Mouse (Mus musculus) spleen, postnatal 36 days (tissue): ENCODE measurements around the gene Rnd1.
A peak's percentile ranks its signal among the peaks of the same experiment; 100 is the strongest.

Experiments used
- DNase-seq, 2 experiments: peaks; one replicate each; pipeline ENCODE4 v3.0.0; 2022; ENCODE audit warnings: low spot score in 2 of 2, mixed read lengths in 1 of 2

The Rnd1 gene

DNA sequence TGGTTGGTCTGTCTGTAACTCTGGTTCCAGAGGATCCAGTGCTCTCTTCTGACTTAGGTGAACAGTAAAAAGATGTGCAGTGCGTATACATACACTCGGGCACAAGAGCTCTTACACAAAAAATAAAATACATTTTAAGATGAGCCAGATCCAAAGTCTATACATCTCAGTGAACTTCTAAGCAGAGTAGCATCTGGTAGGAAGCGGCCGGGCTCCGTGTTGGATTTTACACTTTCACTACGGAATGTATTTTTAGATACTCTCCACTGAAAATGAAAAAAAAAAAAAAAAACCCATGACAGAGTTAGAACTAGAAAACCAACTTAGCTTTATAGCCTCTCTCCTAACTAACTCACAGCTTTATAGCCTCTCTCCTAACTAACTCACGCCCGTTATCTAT lies 3.4 kb upstream of the Rnd1 start:
- no peak for DNase-seq

- DNase-seq: no peak
Observed at GRCm38 (mm10) chr15:98677977-98678376, 716 bp upstream of the Rnd1 start.

DNA sequence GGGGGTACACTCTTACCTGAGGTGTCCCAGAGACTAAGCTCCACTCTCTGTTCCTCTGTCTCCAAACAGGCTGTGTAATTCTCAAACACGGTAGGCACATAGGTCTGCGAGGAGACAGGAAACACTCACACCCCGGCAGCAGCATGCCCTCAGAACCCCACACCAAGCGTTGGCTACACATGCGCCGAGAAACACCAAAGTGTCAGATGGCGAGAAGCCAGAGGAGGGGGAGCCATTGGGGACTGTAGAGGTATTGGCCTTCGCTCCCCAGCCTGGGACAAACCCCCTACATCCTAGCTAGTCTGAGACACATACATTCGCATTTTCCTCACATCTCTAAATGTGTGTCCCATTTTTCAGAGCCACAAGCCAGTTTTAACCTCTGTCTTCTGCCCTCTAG lies 790 bp downstream of the Rnd1 start:
- DNase-seq: no peak

- DNase-seq: no peak
Observed at GRCm38 (mm10) chr15:98675634-98676250, 1.5 kb downstream of the Rnd1 start.

DNA sequence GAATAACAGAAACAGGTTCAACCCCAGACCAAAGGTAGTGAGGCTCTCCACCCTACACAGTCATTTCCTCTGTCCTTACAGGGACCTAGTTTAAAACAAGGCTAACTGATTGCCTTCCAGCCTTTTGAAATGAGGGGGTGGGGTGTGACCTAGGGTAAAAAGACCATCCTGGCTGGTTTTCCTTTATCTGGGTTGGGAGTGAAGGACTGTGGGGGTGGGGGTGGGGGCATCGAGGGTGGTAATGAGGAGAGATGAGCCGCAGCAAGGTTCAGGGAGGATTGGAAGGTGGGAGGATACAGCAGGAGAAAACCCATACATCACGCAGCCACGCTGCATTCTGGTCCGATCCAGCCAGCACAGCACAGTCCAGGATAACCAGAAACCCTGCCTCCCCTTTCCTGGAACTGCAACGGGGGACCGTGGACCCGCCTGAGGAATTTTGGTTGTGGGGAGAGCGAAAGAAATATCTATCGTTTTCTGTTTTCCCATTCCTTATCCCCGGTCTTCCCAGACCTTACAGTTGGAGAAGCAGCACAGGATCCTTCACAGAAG lies 2.2 kb downstream of the Rnd1 start:
- DNase-seq: no peak

DNA sequence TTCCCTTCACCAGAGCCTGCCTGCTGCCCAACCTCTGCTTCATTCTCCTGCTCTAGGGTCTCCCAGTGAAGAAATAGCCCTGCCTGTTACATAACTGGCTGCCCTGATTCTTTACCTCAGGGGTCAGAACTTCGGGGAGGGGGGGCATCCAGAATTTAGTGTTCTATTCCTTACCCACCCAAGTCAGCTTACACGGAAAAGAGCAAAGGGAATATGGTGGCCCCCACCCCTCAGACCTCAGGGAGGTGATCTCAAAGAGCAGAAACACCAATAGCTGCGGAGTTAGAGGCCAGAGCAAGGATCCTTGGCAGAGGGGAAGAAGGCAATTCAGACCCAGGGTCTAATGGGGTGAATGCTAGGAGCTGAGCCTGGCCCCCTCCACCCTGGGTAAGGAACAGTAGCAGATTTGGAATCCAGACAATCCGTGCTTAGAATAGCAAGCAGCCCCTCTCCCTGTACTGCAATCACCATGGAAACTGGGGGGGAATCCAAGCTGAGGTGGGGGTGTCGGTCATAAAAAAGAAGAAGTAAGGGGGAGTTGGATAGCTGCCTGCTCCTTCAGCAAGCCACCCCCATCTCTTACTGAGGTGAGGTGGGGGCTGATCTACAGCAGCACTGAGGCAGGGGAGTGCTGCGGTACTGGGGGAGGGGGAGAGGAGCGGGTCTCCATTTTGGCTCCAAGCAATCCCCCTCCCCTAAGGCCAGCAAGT lies 2.8 kb downstream of the Rnd1 start:
- DNase-seq: no peak

GRCm38 (mm10) chr15:98673732-98674131 lies 3.5 kb downstream of the Rnd1 start:
- no peak for DNase-seq

DNA sequence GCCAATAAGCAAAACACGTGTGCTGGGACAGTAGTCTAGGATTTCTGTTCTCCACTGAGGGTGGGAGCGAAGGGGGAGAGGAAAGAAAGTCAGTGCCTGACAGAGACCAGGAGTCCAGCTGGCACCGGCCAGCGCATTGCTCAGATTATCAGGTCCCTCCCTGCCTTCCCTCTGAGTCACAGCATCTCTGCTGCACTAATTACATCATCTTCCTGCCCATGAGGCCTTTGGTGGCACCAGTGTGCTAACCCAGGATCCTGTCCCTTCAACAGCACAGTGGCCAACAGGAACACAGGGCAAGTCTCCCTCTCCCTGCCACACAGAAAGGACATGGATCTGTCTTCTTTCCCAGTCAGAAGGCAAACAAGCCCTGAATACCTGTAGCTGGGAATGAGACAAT lies 4.7 kb downstream of the Rnd1 start:
- DNase-seq: no peak

- DNase-seq: peak in 1 of 2 experiments; percentile 25
Observed at GRCm38 (mm10) chr15:98664042-98664907, 13.0 kb downstream of the Rnd1 start.

DNA sequence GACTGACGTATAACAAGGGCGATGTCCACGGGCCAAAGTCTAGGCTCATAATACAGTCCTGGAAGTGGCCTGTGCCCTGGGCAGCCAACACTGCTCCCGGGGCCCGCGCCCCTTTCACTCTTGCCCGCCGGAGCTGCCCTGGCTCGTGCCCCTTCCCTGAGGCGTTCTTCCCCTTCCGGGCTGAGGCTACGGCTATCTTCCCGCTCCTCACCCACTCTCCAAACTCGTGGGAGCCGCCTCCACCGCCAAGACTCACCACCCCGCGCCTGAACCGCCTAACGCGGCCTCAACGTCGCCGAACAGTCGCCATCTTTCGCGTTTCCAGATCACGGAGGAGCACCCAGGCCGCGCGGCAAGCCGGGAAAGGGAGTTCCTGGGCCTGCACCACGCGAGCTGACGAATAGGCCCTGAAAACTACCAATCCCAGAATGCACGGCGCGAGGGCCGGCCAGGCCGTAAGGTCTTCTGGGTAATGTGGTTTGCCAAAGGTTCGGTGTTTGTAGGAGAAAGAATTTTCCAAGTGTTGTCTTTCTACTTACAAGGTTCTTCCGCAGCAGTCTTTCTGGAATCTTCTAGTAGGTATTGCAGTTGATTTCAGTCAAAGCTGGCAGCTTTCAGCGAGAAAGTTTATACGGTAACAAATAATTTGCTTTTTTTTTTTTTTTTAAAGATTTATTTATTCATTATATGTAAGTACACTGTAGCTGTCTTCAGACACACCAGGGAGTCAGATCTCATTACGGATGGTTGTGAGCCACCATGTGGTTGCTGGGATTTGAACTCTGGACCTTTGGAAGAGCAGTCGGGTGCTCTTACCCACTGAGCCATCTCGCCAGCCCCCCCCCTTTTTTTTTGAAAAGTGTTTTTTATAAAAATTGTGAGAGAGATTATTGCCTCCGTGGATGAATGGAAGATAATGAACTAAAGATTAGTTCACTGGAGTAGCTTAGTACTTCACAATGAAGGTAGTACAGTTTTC lies 14.4 kb downstream of the Rnd1 start, which contains the start of gene Ddx23:
Gene Ddx23 (minus strand): TSS at position 328 of the 979 bp plus-strand sequence.
- peak; percentile 96 for DNase-seq

DNA sequence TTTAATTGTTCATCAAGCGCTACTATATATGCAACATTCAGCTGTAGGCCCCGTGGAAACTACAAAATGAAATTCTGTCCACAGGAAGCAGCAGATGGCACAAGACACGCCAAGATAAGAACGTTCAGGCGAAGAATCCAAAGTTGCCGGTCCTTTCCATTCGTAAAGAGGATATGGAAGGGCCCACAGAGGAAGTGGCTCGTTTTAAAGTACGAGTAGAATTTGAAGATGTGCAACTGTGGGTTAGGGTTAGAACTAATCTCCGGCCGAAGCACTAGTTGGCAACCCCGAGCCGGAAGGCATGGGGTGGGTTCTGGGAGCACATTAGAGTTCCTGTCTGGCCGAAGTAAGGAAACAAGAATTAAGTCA lies 15.1 kb downstream of the Rnd1 start:
- peak in 1 of 2 experiments; percentile 31 for DNase-seq

GRCm38 (mm10) chr15:98656982-98657751 lies 20.1 kb downstream of the Rnd1 start:
- DNase-seq: no peak

- DNase-seq: no peak
Observed at GRCm38 (mm10) chr15:98652174-98652573, 25.1 kb downstream of the Rnd1 start.

GRCm38 (mm10) chr15:98651431-98651830 lies 25.8 kb downstream of the Rnd1 start:
- DNase-seq: no peak

DNA sequence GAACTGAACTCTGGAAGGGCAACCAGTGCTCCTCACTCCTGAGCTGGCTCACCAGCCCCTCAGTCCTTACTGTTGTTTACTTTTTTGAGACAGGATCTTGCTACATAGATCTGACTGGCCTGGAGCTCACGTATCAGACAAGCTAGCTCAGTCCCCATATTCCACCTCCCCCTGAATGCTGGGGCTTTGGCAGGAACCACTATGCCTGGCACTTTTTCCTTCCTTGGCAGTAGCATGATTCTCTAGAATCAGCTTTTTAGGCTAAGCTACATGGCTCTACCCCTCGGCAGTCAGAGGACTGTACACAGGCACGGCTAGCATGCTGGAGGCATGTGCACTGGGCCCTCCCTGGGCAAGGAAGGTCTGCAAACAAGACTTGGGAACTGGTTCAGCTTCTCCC lies 29.2 kb downstream of the Rnd1 start:
- DNase-seq: no peak

- DNase-seq: no peak
Observed at GRCm38 (mm10) chr15:98647308-98647707, 30.0 kb downstream of the Rnd1 start.

DNA sequence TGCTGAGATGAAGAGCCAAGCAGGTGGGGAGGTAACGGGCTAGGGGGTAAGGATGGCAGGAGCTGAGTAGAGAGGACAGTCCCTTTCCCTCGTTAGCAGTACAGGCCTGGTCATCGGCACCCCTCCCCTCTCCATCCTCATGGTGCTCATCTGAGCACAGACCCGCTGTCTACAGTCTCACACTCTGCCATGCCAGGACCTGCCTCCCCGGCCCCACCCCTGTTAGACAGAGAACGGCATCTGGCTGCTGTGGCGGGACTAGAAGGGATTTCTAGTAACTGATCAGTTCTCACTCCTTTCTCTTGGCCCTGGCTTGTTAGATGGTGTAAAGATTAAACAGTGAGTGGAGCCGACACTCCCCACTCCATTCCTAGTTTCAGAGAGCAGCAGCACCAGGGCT lies 30.5 kb downstream of the Rnd1 start:
- no peak for DNase-seq

DNA sequence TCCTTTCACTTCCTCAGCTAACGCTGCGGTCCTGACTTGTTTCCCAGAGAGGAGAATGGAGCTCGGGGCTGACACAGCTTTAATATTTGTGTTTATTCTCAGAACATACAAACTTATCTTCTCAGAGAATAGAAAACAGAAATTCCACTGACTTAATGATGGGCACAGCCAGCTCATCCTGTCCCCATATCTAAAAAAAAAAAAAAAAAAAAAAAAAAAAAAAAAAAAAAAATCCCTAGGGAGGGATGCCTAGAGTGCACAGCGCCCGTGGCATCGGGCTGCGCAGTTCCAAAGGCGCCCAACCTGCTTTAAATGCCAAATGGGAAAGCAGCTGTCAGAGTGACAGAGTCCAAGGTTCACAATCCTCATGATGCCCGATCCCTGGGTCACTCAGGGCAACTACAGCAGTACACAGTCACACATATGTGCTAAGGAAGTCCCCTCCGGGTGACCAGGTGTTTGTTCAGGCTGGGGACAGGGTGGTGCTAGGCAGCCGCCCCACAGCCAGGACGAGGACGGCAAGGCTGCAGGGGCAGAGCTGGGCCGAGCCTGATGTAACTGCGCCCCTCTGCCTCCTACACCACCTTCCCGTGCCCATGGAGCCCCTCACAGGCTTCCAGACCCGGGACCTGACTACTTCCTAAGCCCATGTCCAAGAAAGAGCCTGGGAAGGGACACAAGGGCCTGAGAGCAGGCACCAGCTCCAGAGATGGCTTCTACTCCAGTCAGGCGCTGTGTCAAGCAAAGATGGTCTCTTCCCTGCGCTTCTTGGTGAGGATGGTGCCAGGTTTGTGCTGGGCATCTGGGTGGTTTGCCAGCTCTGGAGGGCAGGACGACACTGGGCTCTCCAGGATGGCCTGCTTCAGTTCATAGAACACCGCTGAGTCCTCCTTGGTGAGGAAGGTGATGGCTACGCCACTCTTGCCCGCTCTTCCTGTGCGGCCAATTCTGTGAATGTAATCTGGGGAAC lies 31.9 kb downstream of the Rnd1 start:
- no peak for DNase-seq

DNA sequence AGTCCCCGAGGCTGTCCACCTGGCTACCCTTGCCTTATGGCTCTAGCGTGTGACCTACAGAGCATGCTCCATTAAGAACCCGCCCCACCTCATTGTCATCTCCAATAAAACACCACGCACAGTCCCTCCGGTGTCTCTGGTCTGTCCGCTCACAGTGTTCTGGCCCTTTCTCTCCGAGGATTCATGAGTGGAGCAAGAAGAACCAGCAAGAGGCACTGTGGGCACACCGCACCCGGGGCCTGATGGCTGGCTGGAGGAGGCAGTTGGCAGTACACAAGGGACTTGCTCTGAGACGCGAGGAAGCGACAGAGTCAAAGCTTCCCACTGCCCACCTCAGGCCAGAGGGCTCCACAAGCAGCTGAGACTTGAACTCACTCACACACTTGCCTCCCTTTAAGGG lies 32.9 kb downstream of the Rnd1 start:
- DNase-seq: no peak
